Mouse (Mus musculus): ENCODE measurements around the gene Mkln1.
A peak's percentile ranks its signal among the peaks of the same experiment; 100 is the strongest.

Gene Mkln1

DNA sequence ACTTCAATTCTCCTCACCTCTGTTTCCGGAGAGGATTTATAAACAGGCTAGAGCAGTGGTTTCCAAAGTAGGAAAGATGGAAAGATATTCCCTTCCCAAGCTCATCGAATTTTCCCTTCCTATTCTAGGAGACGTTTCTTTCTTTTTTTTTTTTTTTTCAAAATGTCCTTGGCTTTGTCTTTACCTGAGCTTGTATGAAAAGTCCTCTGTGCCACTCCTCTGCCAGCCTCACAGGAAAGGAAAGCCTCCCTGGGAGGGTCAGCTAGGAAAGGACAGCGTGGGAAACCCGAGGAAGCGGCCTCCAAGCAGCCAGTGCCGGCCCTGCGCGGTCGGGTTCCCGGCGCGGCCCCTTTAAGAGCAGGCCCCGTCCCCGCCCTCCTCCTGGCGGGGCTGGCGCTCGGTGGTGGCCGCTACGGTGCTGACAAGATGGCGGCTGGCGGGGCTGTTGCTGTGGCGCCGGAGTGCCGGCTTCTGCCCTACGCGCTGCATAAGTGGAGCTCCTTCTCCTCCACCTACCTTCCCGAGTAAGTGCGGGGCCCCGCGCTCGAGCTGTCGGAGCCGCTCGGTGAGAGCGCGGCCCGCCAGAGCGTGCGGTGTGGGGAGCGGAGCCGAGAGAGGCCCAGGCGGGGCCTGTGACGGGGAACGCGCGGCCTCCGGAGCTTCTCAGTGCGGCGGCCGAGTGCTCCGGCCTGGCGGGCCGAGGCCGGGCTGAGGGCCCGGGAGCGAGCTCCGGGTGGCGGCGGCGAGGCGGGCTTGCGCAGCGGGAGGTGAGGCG is at the start of gene Mkln1:
Mkln1 (plus strand) TSS at position 305 of the 775 bp plus-strand sequence.
- peak; percentile 49 for DNase-seq (ENCODE audit: low spot score)

DNA sequence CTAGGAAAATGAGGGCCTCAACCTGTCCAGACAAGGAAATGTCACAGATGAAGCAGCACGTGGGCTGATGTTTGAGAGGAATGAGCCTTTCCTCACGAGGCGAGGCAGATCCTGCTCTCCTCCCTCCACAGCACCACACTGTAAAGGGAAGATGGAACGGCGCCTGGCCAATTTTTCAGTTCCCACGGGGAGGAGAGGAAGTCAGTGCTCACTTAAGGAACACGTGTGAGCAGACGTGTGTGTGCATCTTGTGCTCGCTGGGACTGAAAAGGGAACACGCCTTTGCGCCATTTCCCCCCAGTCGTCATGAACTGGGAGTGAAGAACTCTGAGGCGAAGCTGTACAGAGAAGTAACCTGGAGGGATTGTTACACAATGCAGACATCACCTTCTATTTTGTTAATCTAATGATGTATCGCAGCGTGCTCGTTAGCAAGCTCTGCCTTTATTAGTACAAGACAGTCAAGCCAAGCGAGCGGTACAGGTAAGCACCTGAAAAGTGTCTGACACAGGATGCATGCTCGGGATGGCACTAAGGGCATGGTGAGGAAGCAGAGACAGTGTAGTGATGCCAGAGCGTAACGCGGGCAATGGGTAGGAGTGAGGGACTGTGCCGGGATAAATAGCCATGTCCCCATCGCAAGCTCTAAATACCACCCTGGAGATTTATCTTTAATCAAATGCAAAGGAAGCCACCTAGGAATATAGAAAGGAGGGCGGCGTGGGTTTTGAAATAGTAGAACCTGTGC is 41.9 kb upstream of the Mkln1 start:
- DNase-seq (ENCODE audit: low spot score) = no peak

DNA sequence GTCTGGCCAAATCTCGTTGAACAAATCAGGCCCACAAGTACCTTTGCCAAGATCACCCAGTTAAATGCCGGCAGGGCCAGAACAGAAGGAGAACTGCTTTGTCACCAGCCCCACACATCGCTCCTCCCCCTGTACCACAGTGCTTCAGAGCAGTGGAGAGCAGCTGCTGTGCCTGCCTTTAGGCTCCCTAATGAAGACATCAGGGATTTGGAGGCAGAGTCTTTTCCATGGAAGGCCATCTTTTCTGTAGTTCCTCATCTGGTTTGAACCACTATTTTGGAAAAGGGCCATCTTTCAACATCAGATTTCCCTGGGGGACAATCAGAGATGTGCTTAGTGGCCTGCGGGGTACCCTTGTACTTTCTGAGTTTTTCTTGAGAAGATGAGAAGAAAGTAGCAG is 41.2 kb upstream of the Mkln1 start:
- DNase-seq (ENCODE audit: low spot score) = no peak

DNA sequence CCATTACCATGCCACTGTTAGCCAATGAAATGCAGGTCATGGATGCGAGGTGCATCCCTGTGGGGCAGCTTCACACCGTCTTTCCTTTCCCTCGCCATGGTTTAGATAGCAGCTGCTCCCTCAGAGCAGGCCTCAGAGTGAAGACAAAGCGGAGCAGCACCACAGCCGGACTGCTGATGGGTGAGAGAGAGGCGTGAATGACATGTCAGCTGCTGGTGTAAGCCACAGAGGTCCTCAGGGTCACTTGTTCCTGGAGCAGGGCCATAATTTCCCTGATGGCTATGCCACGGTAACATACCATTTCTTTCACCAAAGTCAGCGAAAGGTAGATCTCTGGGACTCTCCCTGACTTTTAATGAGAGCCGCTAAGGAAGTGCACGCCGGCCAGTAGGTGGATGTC is 35.9 kb upstream of the Mkln1 start:
- no peak for DNase-seq (ENCODE audit: low spot score)

DNA sequence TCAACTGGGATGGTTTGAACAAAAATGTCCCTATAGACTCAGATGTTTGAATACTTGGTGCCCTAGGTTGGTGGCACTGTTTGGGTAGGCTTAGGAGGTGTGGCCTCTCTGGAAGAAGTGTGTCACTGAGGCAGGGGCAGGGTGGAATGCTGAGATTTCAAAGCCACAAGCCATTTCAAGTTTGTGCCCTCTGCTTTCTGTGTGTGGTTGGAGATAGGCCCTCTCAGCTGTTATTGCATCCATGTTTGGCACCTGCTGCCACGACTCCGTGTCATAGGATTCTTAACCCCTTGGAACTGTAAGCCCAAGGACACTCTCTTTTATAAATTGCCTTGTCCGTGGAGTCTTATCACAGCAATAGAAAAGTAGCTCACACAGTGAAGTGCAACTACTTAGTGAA is 34.1 kb upstream of the Mkln1 start:
- DNase-seq (ENCODE audit: low spot score) = no peak

DNA sequence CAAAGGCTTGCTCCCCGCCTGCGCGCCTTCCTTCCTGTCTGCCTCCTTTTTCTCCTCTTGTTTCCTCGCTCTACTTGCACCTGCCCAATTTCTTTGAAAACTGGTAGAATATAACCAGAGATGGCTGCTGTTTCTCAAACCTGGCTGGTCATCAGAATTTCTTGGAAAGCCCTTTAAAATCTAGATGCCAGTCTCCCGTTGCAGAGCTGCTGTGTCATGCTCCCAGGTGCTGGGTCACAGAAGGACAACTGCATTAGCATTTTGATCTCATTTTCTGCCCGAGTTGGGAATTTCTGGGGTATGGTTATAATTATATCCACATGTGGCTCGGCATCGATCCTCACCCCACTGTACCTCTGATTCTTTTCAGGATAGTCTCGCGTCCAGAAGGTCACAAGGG is 30.6 kb upstream of the Mkln1 start:
- DNase-seq (ENCODE audit: low spot score) = no peak

DNA sequence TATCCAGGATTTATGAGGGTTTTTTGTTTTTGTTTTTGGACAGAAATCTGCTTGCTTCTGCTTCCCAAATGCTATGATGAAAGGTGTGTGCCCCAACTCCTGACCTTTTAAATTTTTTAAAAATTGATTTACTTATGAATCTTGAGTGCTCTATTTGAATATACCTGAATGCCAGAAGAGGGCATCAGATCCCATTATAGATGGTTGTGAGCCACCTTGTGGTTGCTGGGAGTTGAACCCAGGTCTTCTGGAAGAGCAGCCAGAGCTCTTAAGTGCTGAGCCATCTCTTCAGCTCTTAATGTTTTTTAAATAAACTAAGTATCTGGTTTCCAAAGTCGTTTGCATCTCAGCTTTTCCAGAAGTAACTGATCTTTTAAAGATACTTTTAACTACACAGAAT is 30.0 kb upstream of the Mkln1 start:
- DNase-seq (ENCODE audit: low spot score) = no peak

DNA sequence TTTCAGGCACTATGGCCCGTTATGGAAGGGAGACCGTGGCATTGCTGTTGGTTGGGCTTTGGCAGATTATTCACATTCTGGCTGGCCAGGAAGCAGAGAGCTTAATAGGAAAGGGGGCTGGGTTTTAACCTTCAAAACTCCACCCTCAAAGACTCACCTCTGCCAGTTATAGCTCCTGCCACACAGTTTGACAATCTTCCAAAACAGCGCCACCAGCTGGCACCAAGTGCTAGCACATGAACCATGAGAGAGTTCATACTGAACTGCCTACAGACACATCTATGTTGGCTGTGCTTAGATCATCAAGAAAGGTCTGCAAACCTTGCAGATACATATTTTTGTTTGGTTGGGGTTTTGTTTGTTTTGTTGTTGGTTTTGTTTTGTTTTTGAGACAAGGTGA is 28.7 kb upstream of the Mkln1 start:
- DNase-seq (ENCODE audit: low spot score) = no peak

DNA sequence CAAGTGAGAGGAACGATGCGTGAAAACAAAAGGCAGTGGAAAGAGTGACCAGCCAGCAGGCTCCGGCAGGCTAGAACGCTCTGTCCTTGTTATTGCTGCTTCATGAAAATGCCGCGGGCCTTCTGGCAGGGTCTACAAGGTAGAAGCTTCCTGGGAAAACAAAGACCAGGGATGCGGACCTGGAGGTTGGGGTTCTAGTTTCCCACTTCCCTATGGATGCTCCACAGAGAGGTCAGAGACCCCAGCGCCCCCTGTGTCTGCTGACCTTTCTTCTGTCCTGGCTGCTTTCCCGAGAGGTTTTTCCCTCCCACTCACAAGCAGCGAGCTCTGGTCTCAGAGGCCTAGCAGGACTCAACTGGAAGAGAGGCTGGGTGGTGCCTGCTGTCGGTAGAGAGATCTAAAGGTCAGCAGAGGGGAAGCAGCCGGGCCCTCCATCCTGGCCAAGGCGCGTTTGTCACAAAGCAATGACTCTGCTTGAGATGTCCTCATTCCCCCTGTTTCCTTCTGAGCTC is 27.9 kb upstream of the Mkln1 start:
- DNase-seq (ENCODE audit: low spot score) = no peak

DNA sequence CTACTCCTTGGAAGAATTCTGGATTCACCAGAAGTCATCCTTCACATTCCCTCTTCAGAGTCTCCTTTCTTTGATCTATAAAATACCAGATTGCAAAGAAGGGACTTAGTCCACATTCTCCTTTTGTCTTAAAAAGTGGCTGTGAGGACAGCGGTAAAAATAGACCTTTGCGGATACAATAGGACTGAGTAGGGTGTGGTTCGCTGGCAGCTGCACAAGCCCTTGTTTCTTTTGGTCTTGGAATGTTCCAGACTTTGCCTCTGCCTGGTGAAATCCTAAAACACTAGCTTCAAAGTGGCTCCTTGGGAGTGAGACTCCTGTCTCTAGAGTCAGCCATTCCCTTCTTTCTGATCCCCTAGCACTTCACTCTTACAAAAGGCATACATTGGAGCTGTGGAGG is 27.4 kb upstream of the Mkln1 start:
- no peak for DNase-seq (ENCODE audit: low spot score)

DNA sequence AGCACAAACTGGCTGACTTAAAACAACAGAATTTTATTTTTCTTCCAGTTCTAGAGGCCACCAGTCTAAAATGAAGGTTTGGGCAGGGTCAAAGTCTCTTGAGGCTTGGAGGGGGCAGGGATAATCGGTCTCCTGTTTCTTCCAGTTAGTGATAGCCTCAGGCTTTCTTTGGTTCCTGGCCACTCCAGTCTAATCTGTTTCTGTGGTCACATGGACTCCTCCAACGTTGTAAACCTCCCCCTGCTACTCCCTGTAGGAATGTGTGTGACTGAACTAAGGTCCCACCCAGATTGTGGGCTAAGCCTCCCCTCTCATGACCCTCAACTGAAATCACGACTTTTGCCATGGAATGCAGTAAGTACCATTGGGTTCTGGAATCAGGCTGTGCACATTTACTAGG is 25.9 kb upstream of the Mkln1 start:
- no peak for DNase-seq (ENCODE audit: low spot score)

DNA sequence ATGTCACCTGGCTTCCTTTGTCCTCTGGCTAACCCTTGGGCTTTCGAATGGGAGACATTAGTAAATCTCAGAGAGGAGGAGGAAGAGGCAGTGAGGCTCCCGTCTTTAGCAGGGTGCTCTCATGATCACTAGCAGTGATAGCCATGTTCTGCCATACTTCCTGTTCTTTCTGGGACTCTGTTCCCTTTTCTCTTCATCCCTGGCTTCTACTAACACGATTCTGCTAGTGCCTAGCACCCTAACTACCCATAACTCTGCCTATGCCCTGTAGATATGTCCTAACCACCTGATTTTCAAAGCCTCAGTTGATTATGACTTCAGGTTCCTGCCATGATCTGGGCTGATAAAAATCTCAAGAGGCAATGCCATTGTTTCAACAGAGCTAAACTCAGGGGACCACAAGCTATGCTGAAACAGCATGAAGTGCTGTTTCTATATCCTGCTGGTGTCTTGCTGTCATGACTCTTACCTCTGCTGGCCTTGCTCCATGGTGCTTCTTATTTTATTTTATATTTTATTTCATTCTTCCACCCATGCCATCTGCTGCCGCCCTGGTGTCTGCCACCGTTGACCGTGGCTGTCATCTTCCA is 25.4 kb upstream of the Mkln1 start:
- DNase-seq (ENCODE audit: low spot score) = no peak

DNA sequence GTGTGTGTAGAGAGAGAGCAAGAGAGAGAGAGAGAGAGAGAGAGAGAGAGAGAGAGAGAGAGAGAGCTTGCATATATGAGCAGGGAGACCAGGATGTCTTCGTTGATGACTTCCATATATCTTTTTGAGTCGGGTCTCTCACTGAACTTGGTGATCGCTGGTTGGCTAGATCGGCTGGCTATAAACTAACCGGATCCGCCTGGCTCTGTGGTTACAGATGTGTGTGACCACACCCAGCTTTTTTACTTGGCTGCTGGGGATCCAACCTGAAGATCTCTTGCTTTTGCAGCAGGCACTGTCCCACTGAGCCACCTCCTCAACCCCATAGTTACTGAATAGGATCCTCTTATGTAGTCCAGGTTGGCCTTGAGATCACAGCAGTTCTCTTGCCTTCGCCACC is 15.5 kb upstream of the Mkln1 start:
- DNase-seq (ENCODE audit: low spot score) = no peak

DNA sequence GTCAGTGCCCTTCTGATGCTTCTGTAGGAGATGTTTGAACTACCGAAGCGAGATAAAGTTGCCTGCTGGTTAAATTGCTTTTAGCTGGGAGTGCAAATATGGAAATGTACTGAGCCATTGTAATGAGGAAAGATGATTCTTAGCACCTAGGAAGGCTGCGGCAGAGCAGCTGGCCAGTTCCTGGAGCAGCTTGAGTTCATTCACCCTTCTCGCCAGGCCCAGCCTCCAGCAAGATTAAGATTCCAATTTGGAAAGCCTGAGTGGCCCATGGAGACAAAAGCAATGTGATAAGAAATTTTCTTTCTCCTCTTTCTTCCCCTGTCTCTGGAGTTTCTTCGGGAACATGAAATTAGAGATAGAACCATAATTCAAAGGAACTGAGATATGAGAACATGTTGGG is 13.7 kb upstream of the Mkln1 start:
- no peak for DNase-seq (ENCODE audit: low spot score)

DNA sequence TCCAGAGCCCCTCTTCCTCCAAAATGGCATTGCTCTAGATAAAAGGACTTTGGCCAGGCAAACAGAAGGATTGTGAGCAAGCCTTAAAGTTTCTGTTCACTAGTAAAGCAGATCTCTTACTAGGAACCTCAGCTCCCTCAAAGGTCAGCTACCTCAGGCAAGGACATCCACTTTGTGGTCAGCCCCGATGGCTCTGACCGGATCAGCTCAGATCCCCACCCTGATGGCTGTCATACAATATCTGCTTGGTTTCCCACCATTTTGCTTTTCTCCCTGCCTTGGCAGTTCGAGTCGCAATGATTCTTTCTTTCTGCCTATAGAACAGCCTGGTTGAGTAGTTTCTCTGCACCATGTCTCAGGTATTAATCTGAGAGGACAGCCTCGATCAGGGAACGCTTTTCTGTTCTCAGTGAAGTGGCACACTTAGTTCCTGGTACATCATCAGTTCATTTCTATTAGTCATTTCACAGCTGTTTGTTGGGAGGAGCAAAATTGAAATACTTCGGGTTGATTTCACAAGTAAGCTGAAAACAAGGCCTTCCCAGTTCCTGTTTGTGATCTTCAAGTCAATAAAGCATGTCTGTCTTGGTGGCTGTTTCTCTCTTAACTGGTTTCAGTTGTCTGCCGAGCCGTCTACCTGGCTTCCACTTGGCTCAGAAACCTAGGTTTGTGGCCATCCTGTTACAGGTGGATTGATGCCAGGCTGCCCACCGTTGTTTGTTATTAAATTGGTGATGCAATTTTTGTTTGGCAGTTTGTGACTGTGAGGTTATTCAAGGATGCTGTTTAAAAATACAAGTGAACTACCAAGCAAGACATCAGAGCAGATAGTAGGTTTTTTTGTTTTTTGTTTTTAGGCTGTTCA is 13.0 kb upstream of the Mkln1 start:
- no peak for DNase-seq (ENCODE audit: low spot score)

DNA sequence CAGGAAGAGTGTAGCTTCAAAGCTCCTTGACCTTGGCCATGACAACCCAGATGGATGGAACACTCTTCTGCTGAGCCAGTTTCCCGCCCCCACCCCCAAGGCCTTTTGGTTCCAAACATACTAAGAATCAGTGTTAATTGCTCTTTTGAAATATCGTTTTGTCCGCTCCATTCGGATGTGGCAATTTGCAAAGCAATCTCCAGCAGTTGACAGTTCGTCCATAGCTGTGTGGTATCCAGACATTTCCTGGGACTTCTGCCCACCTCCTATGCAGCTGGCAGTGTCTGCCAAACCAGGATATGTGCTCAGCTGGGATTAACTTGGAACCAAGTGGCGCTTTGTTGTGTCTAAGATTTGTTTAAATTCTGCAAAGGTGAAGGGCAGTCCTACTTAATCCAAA is 8.8 kb upstream of the Mkln1 start:
- DNase-seq (ENCODE audit: low spot score) = no peak

DNA sequence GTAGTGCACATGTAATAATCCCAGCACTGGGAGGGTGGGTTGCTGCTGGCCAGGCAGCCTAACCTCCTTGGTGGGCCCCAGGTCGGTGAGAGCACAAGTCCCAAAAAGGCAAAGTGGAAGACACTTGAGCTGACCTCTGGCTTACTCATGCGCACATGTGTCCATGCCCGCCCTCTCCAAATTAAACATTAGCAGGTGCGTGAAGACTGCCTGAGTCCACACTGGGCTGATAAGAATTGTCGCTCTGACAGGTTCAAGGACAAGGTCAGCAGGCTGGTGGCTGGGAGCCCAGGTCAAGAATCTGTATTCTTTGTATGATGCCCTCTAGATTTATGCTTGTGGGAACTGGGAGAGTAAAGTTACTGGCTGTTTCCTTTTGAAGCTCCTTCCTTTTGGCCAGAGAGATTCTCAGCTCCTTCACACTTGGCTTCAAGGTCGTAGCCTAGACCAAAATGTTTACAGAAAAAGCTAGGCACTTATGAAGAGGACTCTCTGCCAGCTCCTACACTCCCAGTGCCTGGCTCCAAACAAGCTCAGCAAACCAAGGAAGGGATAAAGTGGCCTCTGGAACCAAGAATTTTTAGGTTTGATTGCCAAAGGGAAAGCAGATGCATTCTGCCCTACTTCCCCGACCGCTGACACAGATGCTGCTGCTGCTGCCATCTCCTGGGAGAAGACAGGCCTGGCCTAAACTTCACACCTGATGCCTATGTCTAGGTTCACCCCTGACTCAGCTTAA is 8.1 kb upstream of the Mkln1 start:
- no peak for DNase-seq (ENCODE audit: low spot score)

DNA sequence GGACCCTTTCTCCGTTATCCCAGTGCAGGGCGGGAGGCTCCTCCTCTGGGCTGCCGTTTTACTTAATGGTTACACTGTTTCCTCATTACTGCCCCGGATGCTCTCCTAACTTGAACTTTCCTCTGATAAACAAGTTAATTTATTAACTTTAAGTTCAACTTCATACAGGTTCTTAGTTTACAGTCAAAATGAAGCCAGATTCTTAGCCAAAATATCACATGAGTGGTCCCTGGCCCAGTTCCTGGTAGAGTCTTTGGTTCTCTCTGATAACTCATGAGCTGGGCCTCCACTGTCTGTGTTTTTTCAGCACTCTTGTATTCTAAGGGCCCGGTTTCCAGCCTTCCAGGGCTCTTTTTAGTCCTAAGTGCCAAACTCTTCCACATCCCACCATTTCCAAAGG is 5.7 kb upstream of the Mkln1 start:
- no peak for DNase-seq (ENCODE audit: low spot score)

DNA sequence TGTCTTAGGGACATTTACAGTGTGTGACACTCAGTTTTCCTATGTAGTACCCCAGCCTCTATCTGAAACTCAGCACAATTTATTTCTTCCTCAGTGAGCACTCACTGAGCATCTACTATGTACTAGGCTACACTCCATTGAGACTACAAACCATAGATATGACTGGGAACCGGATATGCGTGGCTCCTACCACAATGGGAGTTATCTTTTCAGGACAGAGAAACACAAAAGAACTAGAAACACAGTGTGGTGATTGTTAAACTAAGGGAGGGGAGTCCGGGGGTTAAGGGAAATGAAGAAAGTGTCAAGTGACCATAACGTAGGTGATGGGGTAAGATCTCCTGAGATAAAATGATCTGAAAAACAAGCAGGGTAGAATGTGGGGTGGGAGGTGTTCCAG is 2.4 kb upstream of the Mkln1 start:
- no peak for DNase-seq (ENCODE audit: low spot score)

DNA sequence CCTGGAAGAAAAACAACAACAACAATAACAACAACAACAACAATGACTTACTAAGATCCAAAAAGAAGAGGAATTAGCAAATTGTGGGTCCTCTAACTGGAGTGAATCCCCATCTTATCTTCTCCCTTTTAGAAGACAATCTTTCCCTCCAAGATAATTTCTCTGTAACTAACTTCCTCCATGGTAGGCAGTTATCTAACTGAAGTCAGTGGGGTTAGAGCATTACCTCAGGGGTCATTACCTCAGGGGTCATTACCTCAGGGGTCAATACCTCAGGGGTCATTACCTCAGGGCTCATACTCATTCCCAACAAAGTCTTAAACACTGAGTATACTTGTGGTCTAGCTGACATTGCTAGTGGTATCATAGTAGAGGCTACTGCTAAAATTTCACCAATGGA is 1.2 kb upstream of the Mkln1 start:
- no peak for DNase-seq (ENCODE audit: low spot score)

DNA sequence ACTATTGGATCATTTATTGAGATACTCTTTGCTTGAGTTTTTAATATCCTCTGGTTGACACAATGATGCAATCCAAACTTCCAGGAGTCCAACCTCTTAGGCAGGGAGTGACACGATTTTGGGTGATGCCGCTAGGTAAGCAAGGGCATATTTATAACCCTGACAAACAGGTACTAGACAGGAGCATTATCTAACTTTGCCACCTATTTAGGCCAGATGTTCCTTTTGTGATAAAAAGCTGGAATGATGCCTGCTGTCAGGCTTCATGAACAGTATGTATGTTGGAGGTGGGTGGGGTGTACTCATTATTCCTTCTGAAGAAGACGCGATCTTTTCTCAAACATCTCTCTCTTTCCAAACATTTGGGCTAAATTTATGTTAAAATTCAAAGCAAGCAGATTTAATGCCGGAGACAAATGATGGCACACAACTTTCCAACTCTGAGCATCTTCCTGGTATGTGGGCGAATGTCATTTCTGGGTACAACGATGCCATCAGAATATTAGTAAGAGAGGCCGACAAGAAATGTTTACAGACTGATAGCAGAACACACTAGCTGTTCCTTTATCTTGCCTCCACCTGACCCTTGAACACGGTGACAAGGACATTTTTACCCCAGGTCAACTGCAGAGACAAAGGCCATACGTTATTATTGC is 632 bp upstream of the Mkln1 start:
- no peak for DNase-seq (ENCODE audit: low spot score)
